Mouse (Mus musculus) embryonic facial prominence, embryonic 12.5 days (tissue): ENCODE results near the gene Ago4. TPM values are rescaled to one million over a fixed set of nuclear protein-coding genes. Genes with fewer than 3 reads are reported as not detected.

ENCODE experiments used
- ATAC-seq: fragments of 200-750 bp; cut with Nextera tagmentation; 2 replicates; pipeline ENCODE4 v1.8.0; 2017; ENCODE audit not compliant: insufficient number of reproducible peaks, insufficient read depth, low FRiP score, low TSS enrichment
- H3K27ac ChIP-seq: fragments of 300-500 bp; sonication (generic); 2 replicates; pipeline ENCODE4 v1.5.1; 2016; ENCODE audit warnings: mild to moderate bottlenecking
- H3K27me3 ChIP-seq: fragments of 300-500 bp; sonication (generic); 2 replicates; pipeline ENCODE4 v1.6.1; 2016; ENCODE audit warnings: mild to moderate bottlenecking, moderate library complexity
- H3K36me3 ChIP-seq: fragments of 300-500 bp; sonication (generic); 2 replicates; pipeline ENCODE4 v1.6.1; 2016; ENCODE audit warnings: mild to moderate bottlenecking
- H3K4me1 ChIP-seq: fragments of 300-500 bp; sonication (generic); 2 replicates; pipeline ENCODE4 v1.6.1; 2016
- H3K4me2 ChIP-seq: fragments of 300-500 bp; sonication (generic); replicated peaks from 2 replicates; pipeline ENCODE4 v1.6.1; 2016; ENCODE audit warnings: mild to moderate bottlenecking, moderate library complexity
- H3K4me3 ChIP-seq: fragments of 300-500 bp; sonication (generic); 2 replicates; pipeline ENCODE4 v1.5.1; 2016; ENCODE audit warnings: mild to moderate bottlenecking
- H3K9ac ChIP-seq: fragments of 300-500 bp; sonication (generic); 2 replicates; pipeline ENCODE4 v1.6.1; 2016; ENCODE audit warnings: mild to moderate bottlenecking, moderate library complexity
- H3K9me3 ChIP-seq: fragments of 300-500 bp; sonication (generic); 2 replicates; pipeline ENCODE4 v1.6.1; 2016; ENCODE audit warnings: mild to moderate bottlenecking, moderate library complexity
- WGBS: fragments of 180-500 bp; shearing (Covaris S2); methylation state at CpG from one replicate; pipeline ENCODE4 v1.1.7; 2016; 5-methylcytosine and 5-hydroxymethylcytosine counted together
- polyA plus RNA-seq: library from polyadenylated mRNA; unstranded; fragments of >200 nt; fragmentation: Nextera tagmentation; extraction: Ambion mirVana; gene quantifications from 2 replicates; pipeline ENCODE4 v1.2.1, GENCODE M21; 2016

Gene Ago4
- polyA plus RNA-seq, 1 experiment from 2014 or later = 3.2 TPM

- Histone ChIP-seq H3K9ac (peak overlapping the region; percentile 93), H3K36me3 (no peaks in the 10 kb centered on the region), H3K4me1 (peaks cover 43% of the 10 kb centered on the region), H3K4me2 (peak overlapping the region; percentile 75), H3K27me3 (no peaks in the 10 kb centered on the region), H3K27ac (peak overlapping the region; percentile 86), H3K4me3 (peak overlapping the region; percentile 84), H3K9me3 (no peaks in the 10 kb centered on the region)
- under 1% methylated on average over 24 of the region's 25 CpGs for WGBS
- peak; percentile 54 for ATAC-seq
Observed at GRCm38 (mm10) chr4:126467721-126468284, 65.5 kb downstream of the Ago4 start.

DNA sequence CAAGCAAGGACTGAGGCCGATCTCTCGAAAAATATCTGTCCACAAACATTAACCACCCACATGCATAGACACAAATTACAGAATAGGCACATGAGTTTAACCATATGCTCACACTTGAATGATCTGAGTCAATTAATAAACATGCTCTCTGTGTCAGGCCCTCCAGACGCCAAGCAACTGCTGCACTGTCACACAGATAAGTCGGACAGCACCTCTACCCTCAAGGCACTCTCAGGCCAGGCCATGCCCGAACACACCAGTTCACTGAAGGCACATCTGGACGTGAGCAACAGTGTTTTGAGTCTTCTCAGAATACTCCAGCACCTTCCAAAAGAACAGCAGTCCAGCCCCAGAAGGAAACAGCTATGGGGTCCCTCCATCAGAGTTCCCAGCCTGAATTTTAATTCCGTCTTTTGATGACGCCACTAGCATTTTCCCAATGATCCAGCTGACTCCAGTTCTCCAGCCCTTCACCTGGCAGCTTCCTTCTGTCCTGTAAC, 67.0 kb downstream of the Ago4 start:
- Histone ChIP-seq H3K27ac (peak overlapping the region; percentile 86), H3K9ac (peak overlapping the region; percentile 17; the same call in 1 of the 2 replicates), H3K27me3 (no peaks in the 10 kb centered on the region), H3K36me3 (no peaks in the 10 kb centered on the region), H3K4me2 (peak overlapping the region; percentile 42), H3K4me1 (peaks cover 43% of the 10 kb centered on the region), H3K4me3 (no peak overlapping the region), H3K9me3 (no peaks in the 10 kb centered on the region)
- no peak for ATAC-seq
- 25% methylated on average over 8 of the region's 8 CpGs for whole genome bisulfite sequencing

DNA sequence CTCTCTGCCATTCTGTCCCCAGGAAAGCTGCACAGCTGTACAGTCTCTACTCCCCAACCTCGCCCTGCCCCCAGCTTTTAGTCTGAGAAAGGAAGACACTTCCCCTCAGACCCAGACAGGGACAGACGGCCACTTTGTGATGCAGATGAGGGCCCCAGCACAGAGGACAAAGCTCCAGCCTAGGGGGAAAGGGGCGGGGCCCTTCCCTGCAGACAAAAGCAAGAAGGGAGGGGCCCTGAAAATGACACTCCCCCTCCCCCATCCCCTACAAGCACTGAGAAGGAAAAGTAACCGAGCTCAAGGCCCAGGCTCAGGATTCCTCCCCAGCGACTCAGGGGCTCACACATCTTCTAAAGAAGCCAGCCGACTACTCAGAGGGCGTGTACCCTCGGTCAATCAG, 67.4 kb downstream of the Ago4 start:
- peak overlapping the region; percentile 86 for H3K27ac ChIP-seq
- H3K4me2 ChIP-seq = peak overlapping the region; percentile 42
- WGBS = 6% methylated on average over 8 of the region's 8 CpGs
- ATAC-seq = peak; percentile 64
- no peaks in the 10 kb centered on the region for H3K36me3 ChIP-seq
- H3K9me3 ChIP-seq = no peaks in the 10 kb centered on the region
- 0 out of 2 replicates have a peak overlapping the region, but pooled peaks have one; percentile 5 for H3K4me3 ChIP-seq
- H3K4me1 ChIP-seq = peaks cover 43% of the 10 kb centered on the region
- H3K9ac ChIP-seq = peak overlapping the region; percentile 17; the same call in 1 of the 2 replicates
- no peaks in the 10 kb centered on the region for H3K27me3 ChIP-seq

DNA sequence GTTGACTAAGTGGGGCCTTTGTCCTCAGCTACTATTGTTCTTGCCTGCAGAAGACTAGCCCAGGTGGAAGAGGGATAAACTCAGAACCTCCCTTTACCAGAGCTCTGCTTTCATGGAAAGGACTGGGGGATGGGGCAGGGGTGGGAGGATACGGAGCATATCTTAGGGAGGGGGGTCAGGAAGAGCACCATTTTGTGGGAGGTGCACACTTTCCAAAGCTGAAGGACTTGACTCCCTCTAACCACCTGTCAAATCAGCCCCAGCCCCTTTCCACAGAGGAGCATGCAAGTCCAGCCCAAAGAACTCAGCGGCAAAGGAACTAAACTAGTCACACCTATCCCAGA, 68.4 kb downstream of the Ago4 start:
- Histone ChIP-seq H3K36me3 (peaks cover 1% of the 10 kb centered on the region), H3K4me3 (no peak overlapping the region), H3K27ac (peak overlapping the region; percentile 86), H3K4me2 (peak overlapping the region; percentile 42), H3K4me1 (peaks cover 43% of the 10 kb centered on the region), H3K9ac (no peak overlapping the region), H3K9me3 (no peaks in the 10 kb centered on the region), H3K27me3 (no peaks in the 10 kb centered on the region)
- WGBS = 8% methylated on average over 2 of the region's 2 CpGs
- ATAC-seq = no peak

GRCm38 (mm10) chr4:126464189-126464891, 68.9 kb downstream of the Ago4 start:
- Histone ChIP-seq H3K4me3 (no peak overlapping the region), H3K4me2 (peak overlapping the region; percentile 42; the same call in 1 of the 2 replicates), H3K4me1 (peaks cover 43% of the 10 kb centered on the region), H3K9ac (no peak overlapping the region), H3K9me3 (no peaks in the 10 kb centered on the region), H3K27me3 (no peaks in the 10 kb centered on the region), H3K27ac (peak overlapping the region; percentile 86; the same call in 1 of the 2 replicates), H3K36me3 (peaks cover 7% of the 10 kb centered on the region)
- ATAC-seq = no peak
- 39% methylated on average over 4 of the region's 4 CpGs for WGBS

GRCm38 (mm10) chr4:126455441-126455840, 77.8 kb downstream of the Ago4 start:
- Histone ChIP-seq H3K4me1 (no peaks in the 10 kb centered on the region), H3K4me2 (no peak overlapping the region), H3K27ac (no peak overlapping the region), H3K9me3 (no peaks in the 10 kb centered on the region), H3K9ac (no peak overlapping the region), H3K27me3 (no peaks in the 10 kb centered on the region), H3K4me3 (no peak overlapping the region), H3K36me3 (peaks cover 77% of the 10 kb centered on the region)
- WGBS = 88% methylated on average over 7 of the region's 7 CpGs
- no peak for ATAC-seq

- no peaks in the 10 kb centered on the region for H3K4me1 ChIP-seq
- H3K9ac ChIP-seq = no peak overlapping the region
- H3K27ac ChIP-seq = no peak overlapping the region
- no peak overlapping the region for H3K4me2 ChIP-seq
- H3K27me3 ChIP-seq = no peaks in the 10 kb centered on the region
- WGBS = 95% methylated on average over 5 of the region's 5 CpGs
- no peaks in the 10 kb centered on the region for H3K9me3 ChIP-seq
- H3K4me3 ChIP-seq = no peak overlapping the region
- H3K36me3 ChIP-seq = peaks cover 74% of the 10 kb centered on the region
- ATAC-seq = no peak
Observed at GRCm38 (mm10) chr4:126454547-126455254, 78.6 kb downstream of the Ago4 start.

DNA sequence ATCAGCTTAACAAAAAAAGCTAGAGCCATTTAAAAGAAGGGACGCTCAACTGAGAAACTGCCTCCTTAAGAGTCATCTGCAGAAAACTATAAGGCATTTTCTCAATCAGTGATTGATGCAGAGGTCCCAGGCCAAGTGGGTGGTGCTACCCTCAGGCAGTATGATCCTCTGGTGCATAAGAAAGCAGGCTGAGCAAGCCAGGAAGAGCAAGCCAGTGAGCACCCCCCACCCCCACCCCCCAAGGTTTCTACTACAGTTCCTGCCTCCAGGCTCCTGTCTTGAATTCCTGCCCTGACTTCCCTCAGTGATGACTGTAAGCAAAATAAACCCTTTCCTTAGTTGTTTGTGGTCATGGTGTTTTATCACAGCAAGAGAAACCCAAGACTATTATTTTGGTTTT, 83.0 kb downstream of the Ago4 start:
- H3K4me3 ChIP-seq = no peak overlapping the region
- ATAC-seq = no peak
- no peak overlapping the region for H3K9ac ChIP-seq
- H3K27ac ChIP-seq = no peak overlapping the region
- H3K36me3 ChIP-seq = peaks cover 61% of the 10 kb centered on the region
- H3K4me2 ChIP-seq = no peak overlapping the region
- H3K4me1 ChIP-seq = no peaks in the 10 kb centered on the region
- H3K27me3 ChIP-seq = no peaks in the 10 kb centered on the region
- WGBS = 80% methylated on average over 1 of the region's 1 CpGs
- H3K9me3 ChIP-seq = no peaks in the 10 kb centered on the region

DNA sequence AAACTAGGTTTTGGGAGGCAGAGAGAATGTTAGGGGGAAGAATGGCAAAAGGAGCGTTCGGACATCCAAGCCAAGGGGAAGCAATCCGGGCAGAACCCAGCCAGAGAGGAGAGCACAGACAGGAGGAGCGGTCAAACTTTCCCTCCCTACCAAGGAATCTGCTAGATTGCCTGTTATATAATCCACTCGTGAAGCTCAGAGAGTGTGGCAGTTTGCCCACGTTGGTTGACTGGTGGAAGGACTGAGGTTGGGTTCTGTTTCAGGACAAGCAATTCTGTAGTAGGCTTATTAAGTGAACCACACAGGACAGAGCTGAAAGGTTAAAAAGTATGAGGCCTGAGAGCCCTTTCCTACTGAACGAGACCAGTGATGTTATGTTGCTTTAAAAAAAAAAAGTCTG, 86.1 kb downstream of the Ago4 start:
- Histone ChIP-seq H3K36me3 (peaks cover 49% of the 10 kb centered on the region), H3K4me3 (no peak overlapping the region), H3K27ac (no peak overlapping the region), H3K4me2 (no peak overlapping the region), H3K27me3 (no peaks in the 10 kb centered on the region), H3K9ac (no peak overlapping the region), H3K9me3 (no peaks in the 10 kb centered on the region), H3K4me1 (no peaks in the 10 kb centered on the region)
- 86% methylated on average over 7 of the region's 7 CpGs for WGBS
- no peak for ATAC-seq

DNA sequence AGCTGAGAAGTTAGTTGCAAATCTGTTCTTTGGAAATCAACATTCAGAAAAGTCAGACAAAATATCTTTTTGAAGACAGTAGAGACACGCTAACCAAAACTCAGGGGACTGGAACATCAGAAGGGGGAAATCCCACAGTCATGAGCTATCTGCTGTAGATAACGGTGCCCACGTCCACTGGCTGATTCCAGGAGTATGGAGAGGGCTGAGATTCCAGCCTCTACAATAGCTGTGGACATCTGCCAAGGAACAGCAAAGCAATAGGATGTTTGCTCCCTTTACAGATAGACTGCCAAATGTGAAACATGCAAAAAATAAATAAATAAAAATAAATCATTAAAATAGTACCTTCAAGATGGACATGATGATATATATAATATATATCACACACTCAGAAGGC, 88.7 kb downstream of the Ago4 start:
- H3K9ac ChIP-seq = no peak overlapping the region
- WGBS = 93% methylated on average over 3 of the region's 3 CpGs

More for the DNA sequence above, 88.7 kb downstream of the Ago4 start:
- Histone ChIP-seq H3K4me1 (no peaks in the 10 kb centered on the region), H3K27ac (no peak overlapping the region), H3K9me3 (no peaks in the 10 kb centered on the region), H3K36me3 (peaks cover 66% of the 10 kb centered on the region), H3K4me3 (no peak overlapping the region), H3K4me2 (no peak overlapping the region), H3K27me3 (no peaks in the 10 kb centered on the region)
- no peak for ATAC-seq
